Mouse (Mus musculus): Measurements from ENCODE around the gene Ambp.
A peak's percentile ranks its signal among the peaks of the same experiment; 100 is the strongest.

Ambp gene

GRCm38 (mm10) chr4:63118639-63119437 lies 35.8 kb downstream of the Ambp start:
- DNase-seq (ENCODE audit: low spot score) = peak; percentile 79

GRCm38 (mm10) chr4:63105651-63106050 lies 48.9 kb downstream of the Ambp start:
- no peak for DNase-seq (ENCODE audit: low spot score)

GRCm38 (mm10) chr4:63102025-63102424 lies 52.6 kb downstream of the Ambp start:
- DNase-seq (ENCODE audit: low spot score) = no peak

GRCm38 (mm10) chr4:63100478-63100877 lies 54.1 kb downstream of the Ambp start:
- no peak for DNase-seq (ENCODE audit: low spot score)

GRCm38 (mm10) chr4:63097603-63098002 lies 57.0 kb downstream of the Ambp start:
- no peak for DNase-seq (ENCODE audit: low spot score)
